In genomic region chr10:59109015-59109414, GRCm38 (mm10) we compare ENCODE assay signal across 8 mouse cellular contexts.
DNase-seq lines count a peak whose midpoint lies in the region; ATAC-seq and TF ChIP-seq lines count a peak whose summit lies in the region.

No protein-coding gene starts in this region.

- H3K9me3 ChIP-seq in liver, embryonic 14.5 days (ENCODE audit: control insufficient read depth, low read length): no peaks in the 10 kb centered on the region

- peak; percentile 37 for DNase-seq in 3134 (ENCODE audit: extremely low read depth, insufficient read length, low spot score)
- peak; percentile 78 for DNase-seq in MN1 (ENCODE audit: low spot score)
- peak; percentile 83 to 91 for DNase-seq in cerebellum, postnatal 14 days
- peak; percentile 41 to 44 for DNase-seq in gastrocnemius, adult 8-10 months (ENCODE audit: low spot score in 2 of 2)
- DNase-seq in kidney, postnatal 10 days: peak; percentile 85
- peak; percentile 22 to 39 (median 27) for DNase-seq in liver, embryonic 14.5 days (ENCODE audit: low read depth in 3 of 3, low spot score in 3 of 3)
- DNase-seq in ovary, adult 18-20 months (ENCODE audit: low spot score): peak; percentile 18
- DNase-seq in thymus, postnatal 10 days (ENCODE audit: low spot score in 2 of 2): peak; percentile 6 to 68

- TF ChIP-seq CTCF in liver, embryonic 14.5 days (IDR thresholded peaks at IDR 0.05; ENCODE audit: low read depth): peak; percentile 92

- no peaks in the 10 kb centered on the region for H3K27me3 ChIP-seq in liver, embryonic 14.5 days (ENCODE audit: control insufficient read depth, insufficient read depth, low read length)

- H3K4me1 ChIP-seq in liver, embryonic 14.5 days (replicated peaks; ENCODE audit: control insufficient read depth in 2 of 2, insufficient read depth in 2 of 2, low read length in 1 of 2): no peaks in the 10 kb centered on the region

- no peak for ATAC-seq in liver, embryonic 14.5 days (ENCODE audit: insufficient read depth)

- no peak overlapping the region for H3K9ac ChIP-seq in liver, embryonic 14.5 days (replicated peaks)

- H3K36me3 ChIP-seq in liver, embryonic 14.5 days (replicated peaks; ENCODE audit: control insufficient read depth, insufficient read depth, low read depth): no peaks in the 10 kb centered on the region

- TF ChIP-seq EP300 in liver, embryonic 14.5 days (IDR thresholded peaks at IDR 0.05; ENCODE audit: low read depth): no peak

- no peak overlapping the region for H3K4me3 ChIP-seq in liver, embryonic 14.5 days (ENCODE audit: insufficient read depth in 1 of 2, low read depth in 2 of 2, low read length in 2 of 2)

- 14% methylated on average over 2 of the region's 2 CpGs for WGBS in liver, embryonic 14.5 days (ENCODE audit: insufficient replicate concordance)

- H3K4me2 ChIP-seq in liver, embryonic 14.5 days (ENCODE audit: low read depth): no peak overlapping the region

- H3K27ac ChIP-seq in liver, embryonic 14.5 days: no peak overlapping the region

Comparison
In these comparisons a context has a peak if more than half of its experiments do, and no peak if none do; other contexts are left out.
1. DNase-seq: peak in every context shown above with its lines; median percentile 87 in cerebellum, postnatal 14 days; 85 in kidney, postnatal 10 days; 78 in MN1; 42 in gastrocnemius, adult 8-10 months; 37 in 3134; 37 in thymus, postnatal 10 days; 27 in liver, embryonic 14.5 days; 18 in ovary, adult 18-20 months.